Mouse (Mus musculus) kidney, adult 2 months (tissue): ENCODE results near the gene Cpxm2. TPM values are rescaled to one million over a fixed set of nuclear protein-coding genes. Genes with fewer than 3 reads are reported as not detected.

Experiments
- DNase-seq: peaks from one replicate; pipeline ENCODE4 v3.0.0; 2021
- H3K27ac ChIP-seq: fragments of 200-500 bp; 2 replicates; pipeline ENCODE4 v1.5.1; 2012; ENCODE audit warnings: low read depth, low read length, control low read depth, inconsistent platforms; ENCODE audit not compliant: insufficient read depth
- H3K27me3 ChIP-seq: fragments of 200-500 bp; replicated peaks from 2 replicates; pipeline ENCODE4 v1.6.1; 2012; ENCODE audit warnings: mild to moderate bottlenecking, moderate library complexity, low read length, inconsistent platforms; ENCODE audit not compliant: control insufficient read depth, insufficient read depth
- H3K36me3 ChIP-seq: fragments of 200-500 bp; 2 replicates; pipeline ENCODE4 v1.6.1; 2012; ENCODE audit warnings: mild to moderate bottlenecking, moderate library complexity, low read length, inconsistent platforms; ENCODE audit not compliant: control insufficient read depth, insufficient read depth
- H3K4me1 ChIP-seq: fragments of 200-500 bp; 2 replicates; pipeline ENCODE4 v1.6.1; 2011; ENCODE audit warnings: low read length; ENCODE audit not compliant: control insufficient read depth, insufficient read depth
- H3K4me3 ChIP-seq: fragments of 200-500 bp; 2 replicates; pipeline ENCODE4 v1.5.1; 2011; ENCODE audit warnings: mild to moderate bottlenecking, low read depth, low read length, control low read depth; ENCODE audit not compliant: insufficient read depth
- CTCF ChIP-seq: fragments of 200-500 bp; conservative IDR thresholded peaks from 2 replicates; pipeline ENCODE4 v1.5.1; 2011; ENCODE audit warnings: low read depth, mild to moderate bottlenecking, control low read depth, low read length, moderate library complexity, mixed read lengths; ENCODE audit not compliant: insufficient read depth, insufficient read length
- POLR2A ChIP-seq: fragments of 200-500 bp; IDR thresholded peaks from one replicate; pipeline ENCODE4 v1.6.1; 2011; ENCODE audit warnings: low read depth, low read length, control low read depth
- WGBS: fragments of 180-500 bp; shearing (Covaris S2); methylation state at CpG from one replicate; pipeline ENCODE4 v1.1.7; 2018; 5-methylcytosine and 5-hydroxymethylcytosine counted together
- polyA plus RNA-seq: library from polyadenylated mRNA; depleted of rRNA; stranded (reverse); fragments of >200 nt; gene quantifications from 2 replicates; pipeline ENCODE4 v1.2.3, GENCODE M21; 2012

The Cpxm2 gene
- polyA plus RNA-seq, 1 experiment: 3.5 TPM

DNA sequence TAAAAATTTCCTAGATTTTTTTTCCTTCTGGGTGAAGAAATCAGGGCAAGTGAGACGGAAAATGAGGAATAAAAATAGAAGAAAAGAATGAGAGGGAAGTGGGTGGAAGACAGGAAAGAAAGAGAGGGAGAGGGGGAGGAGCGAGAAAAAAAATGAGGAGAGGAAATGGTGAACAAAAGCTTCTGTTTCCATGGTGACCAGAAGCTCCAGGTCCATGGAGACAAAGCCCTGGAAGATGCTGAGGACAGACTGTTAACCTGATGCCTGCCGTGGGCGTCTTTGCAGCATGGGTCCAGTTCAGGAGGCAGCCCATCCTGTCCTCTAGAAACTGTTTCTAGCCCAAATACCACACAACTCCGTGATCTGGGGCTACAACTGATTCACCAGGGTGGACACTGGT, 17.7 kb upstream of the Cpxm2 start:
- Histone ChIP-seq H3K4me1 (no peaks in the 10 kb centered on the region), H3K36me3 (no peaks in the 10 kb centered on the region), H3K27me3 (no peaks in the 10 kb centered on the region), H3K27ac (no peak overlapping the region), H3K4me3 (no peak overlapping the region)
- 77% methylated on average over 5 of the region's 5 CpGs for WGBS
- TF ChIP-seq POLR2A (no peak), CTCF (no peak)
- no peak for DNase-seq

DNA sequence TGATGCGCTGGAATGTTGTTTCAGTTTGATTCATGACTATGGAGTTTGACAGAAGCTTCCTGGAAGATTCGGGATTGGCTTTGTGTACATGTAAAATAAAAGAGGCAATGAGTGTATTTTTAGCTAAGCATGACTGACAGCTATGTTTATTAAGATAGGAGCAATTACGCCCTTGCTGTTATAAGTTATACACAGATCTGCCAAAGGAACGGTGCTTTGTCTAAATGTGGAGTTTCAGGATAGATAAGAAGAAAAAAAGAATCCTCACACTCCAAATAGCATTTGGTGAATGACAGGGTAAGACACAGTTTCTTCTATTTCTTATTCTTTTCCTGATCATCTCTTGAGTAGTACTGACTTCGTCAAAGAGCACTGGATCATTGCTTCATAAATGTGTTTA, 17.2 kb upstream of the Cpxm2 start:
- H3K4me3 ChIP-seq: no peak overlapping the region
- H3K36me3 ChIP-seq: no peaks in the 10 kb centered on the region
- no peaks in the 10 kb centered on the region for H3K27me3 ChIP-seq
- WGBS: 50% methylated on average over 5 of the region's 5 CpGs
- H3K4me1 ChIP-seq: no peaks in the 10 kb centered on the region
- H3K27ac ChIP-seq: no peak overlapping the region
- no peak for TF ChIP-seq POLR2A
- no peak for TF ChIP-seq CTCF
- no peak for DNase-seq

- DNase-seq: no peak
- TF ChIP-seq CTCF: no peak
- TF ChIP-seq POLR2A: no peak
Observed at GRCm38 (mm10) chr7:132169419-132170169, 15.1 kb upstream of the Cpxm2 start.

GRCm38 (mm10) chr7:132167239-132167638, 12.7 kb upstream of the Cpxm2 start:
- Histone ChIP-seq H3K36me3 (no peaks in the 10 kb centered on the region), H3K4me3 (no peak overlapping the region), H3K27me3 (no peaks in the 10 kb centered on the region), H3K4me1 (no peaks in the 10 kb centered on the region), H3K27ac (no peak overlapping the region)
- 75% methylated on average over 4 of the region's 4 CpGs for WGBS
- no peak for TF ChIP-seq POLR2A
- TF ChIP-seq CTCF: no peak
- no peak for DNase-seq

More at GRCm38 (mm10) chr7:132169419-132170169, 15.1 kb upstream of the Cpxm2 start:
- H3K27me3 ChIP-seq: no peaks in the 10 kb centered on the region
- no peaks in the 10 kb centered on the region for H3K4me1 ChIP-seq
- H3K27ac ChIP-seq: no peak overlapping the region
- WGBS: 65% methylated on average over 7 of the region's 7 CpGs
- H3K36me3 ChIP-seq: no peaks in the 10 kb centered on the region
- no peak overlapping the region for H3K4me3 ChIP-seq

DNA sequence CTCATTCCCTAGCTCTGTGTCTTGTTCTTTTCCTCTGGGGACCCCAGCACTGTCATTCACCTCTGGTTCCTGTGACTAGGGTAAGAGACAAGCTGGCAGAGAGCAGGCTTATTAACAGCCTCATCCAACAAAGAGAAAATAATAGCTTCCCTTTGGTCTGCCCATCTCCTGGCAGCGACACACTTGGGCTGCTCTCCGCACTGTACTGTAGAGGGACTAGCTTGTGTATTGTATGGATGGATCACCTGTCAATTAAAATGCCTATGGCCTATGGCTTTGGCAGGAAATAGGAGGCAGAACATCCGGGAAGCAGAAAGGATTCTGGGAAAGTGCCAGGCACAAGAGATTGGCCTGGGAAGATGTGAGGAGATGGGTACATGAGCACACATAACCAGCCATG, 7.7 kb upstream of the Cpxm2 start:
- no peak for DNase-seq
- H3K27ac ChIP-seq: no peak overlapping the region
- H3K4me1 ChIP-seq: no peaks in the 10 kb centered on the region
- H3K27me3 ChIP-seq: no peaks in the 10 kb centered on the region
- no peaks in the 10 kb centered on the region for H3K36me3 ChIP-seq
- WGBS: 86% methylated on average over 3 of the region's 3 CpGs
- TF ChIP-seq CTCF: no peak
- TF ChIP-seq POLR2A: no peak
- no peak overlapping the region for H3K4me3 ChIP-seq

GRCm38 (mm10) chr7:132158321-132159025, 3.9 kb upstream of the Cpxm2 start:
- Histone ChIP-seq H3K27ac (no peak overlapping the region), H3K4me1 (no peaks in the 10 kb centered on the region), H3K4me3 (no peak overlapping the region), H3K27me3 (peaks cover 2% of the 10 kb centered on the region), H3K36me3 (no peaks in the 10 kb centered on the region)
- 87% methylated on average over 9 of the region's 9 CpGs for WGBS
- no peak for DNase-seq
- no peak for TF ChIP-seq POLR2A
- no peak for TF ChIP-seq CTCF

DNA sequence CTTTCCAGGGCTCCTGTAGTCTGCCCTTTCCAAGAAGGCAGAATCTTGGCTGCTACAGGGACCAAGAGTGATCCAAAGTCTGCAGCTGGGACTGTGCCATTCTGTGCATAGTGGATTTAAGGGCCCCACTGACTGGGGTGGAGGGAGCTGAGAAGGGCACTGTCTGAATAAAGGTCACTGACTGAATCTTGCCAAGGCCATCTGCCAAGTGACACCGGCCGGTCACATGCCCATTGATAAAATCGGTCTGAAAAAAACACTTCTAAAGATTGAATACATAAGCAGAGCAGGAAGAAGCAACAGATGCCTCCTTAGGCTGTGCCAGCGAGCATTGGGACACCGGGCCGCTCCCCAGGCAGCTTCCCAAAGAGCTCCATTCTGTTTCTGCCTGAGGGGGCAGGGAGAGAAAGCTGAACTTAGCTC, 803 bp downstream of the Cpxm2 start:
- 59% methylated on average over 6 of the region's 6 CpGs for WGBS
- Histone ChIP-seq H3K4me3 (no peak overlapping the region), H3K36me3 (no peaks in the 10 kb centered on the region), H3K27me3 (peaks cover 2% of the 10 kb centered on the region), H3K27ac (no peak overlapping the region), H3K4me1 (no peaks in the 10 kb centered on the region)
- DNase-seq: no peak
- TF ChIP-seq POLR2A (no peak), CTCF (no peak)
